Mouse (Mus musculus): ENCODE data around the gene Cracr2a. TPM values are rescaled to one million over a fixed set of nuclear protein-coding genes. Genes with fewer than 3 reads are reported as not detected.

Cracr2a gene
- polyA plus RNA-seq, 1 experiment from 2014 or later, result 0.96 TPM

GRCm38 (mm10) chr6:127715428-127715827 is 154.3 kb downstream of the Cracr2a start:
- H3K27ac ChIP-seq, result no peak overlapping the region
- ATAC-seq (replicated peaks; ENCODE audit: low FRiP score, low read depth), result no peak
- no peak overlapping the region for H3K4me3 ChIP-seq (replicated peaks; ENCODE audit: low read depth, low read length)
- H3K9me3 ChIP-seq (replicated peaks; ENCODE audit: low read length), result no peaks in the 10 kb centered on the region
- 62% methylated on average over 5 of the region's 5 CpGs for WGBS
- H3K4me2 ChIP-seq (ENCODE audit: low read length), result no peak overlapping the region
- peaks cover 3% of the 10 kb centered on the region; the same call in 1 of the 2 replicates for H3K4me1 ChIP-seq (replicated peaks; ENCODE audit: insufficient read depth, low read length)
- no peak for TF ChIP-seq CTCF (IDR thresholded peaks at IDR 0.05; ENCODE audit: low read depth)
- no peaks in the 10 kb centered on the region for H3K27me3 ChIP-seq (ENCODE audit: insufficient read depth, low read length)
- DNase-seq (ENCODE audit: low spot score), result no peak
- no peak overlapping the region for H3K9ac ChIP-seq (ENCODE audit: low read depth, low read length)
- no peaks in the 10 kb centered on the region for H3K36me3 ChIP-seq (ENCODE audit: insufficient read depth, low read length)

GRCm38 (mm10) chr6:127717239-127718137 is 156.3 kb downstream of the Cracr2a start:
- H3K4me2 ChIP-seq (ENCODE audit: low read length), result peak overlapping the region; percentile 28; the same call in 1 of the 2 replicates
- WGBS, result 22% methylated on average over 21 of the region's 21 CpGs
- no peak overlapping the region for H3K9ac ChIP-seq (ENCODE audit: low read depth, low read length)
- H3K9me3 ChIP-seq (replicated peaks; ENCODE audit: low read length), result no peaks in the 10 kb centered on the region
- H3K4me1 ChIP-seq (replicated peaks; ENCODE audit: insufficient read depth, low read length), result peaks cover 3% of the 10 kb centered on the region; the same call in 1 of the 2 replicates
- TF ChIP-seq CTCF (IDR thresholded peaks at IDR 0.05; ENCODE audit: low read depth), result no peak
- ATAC-seq (replicated peaks; ENCODE audit: low FRiP score, low read depth) (peak; percentile 78; the same call in 1 of the 2 replicates), DNase-seq (ENCODE audit: low spot score) (peak; percentile 89)
- H3K4me3 ChIP-seq (replicated peaks; ENCODE audit: low read depth, low read length), result no peak overlapping the region
- no peaks in the 10 kb centered on the region for H3K36me3 ChIP-seq (ENCODE audit: insufficient read depth, low read length)
- H3K27me3 ChIP-seq (ENCODE audit: insufficient read depth, low read length), result no peaks in the 10 kb centered on the region
- H3K27ac ChIP-seq, result peak overlapping the region; percentile 47; the same call in 1 of the 2 replicates

- ATAC-seq (replicated peaks; ENCODE audit: low FRiP score, low read depth), result no peak
Observed at GRCm38 (mm10) chr6:127719875-127720274, 158.7 kb downstream of the Cracr2a start.

GRCm38 (mm10) chr6:127723126-127723525 is 162.0 kb downstream of the Cracr2a start:
- Histone ChIP-seq H3K4me3 (replicated peaks; ENCODE audit: low read depth, low read length) (no peak overlapping the region), H3K27ac (no peak overlapping the region), H3K4me2 (ENCODE audit: low read length) (no peak overlapping the region), H3K9me3 (replicated peaks; ENCODE audit: low read length) (no peaks in the 10 kb centered on the region), H3K27me3 (ENCODE audit: insufficient read depth, low read length) (no peaks in the 10 kb centered on the region), H3K9ac (ENCODE audit: low read depth, low read length) (no peak overlapping the region), H3K36me3 (ENCODE audit: insufficient read depth, low read length) (no peaks in the 10 kb centered on the region), H3K4me1 (replicated peaks; ENCODE audit: insufficient read depth, low read length) (no peaks in the 10 kb centered on the region)
- 49% methylated on average over 8 of the region's 8 CpGs for WGBS
- TF ChIP-seq CTCF (IDR thresholded peaks at IDR 0.05; ENCODE audit: low read depth), result no peak
- DNase-seq (ENCODE audit: low spot score), result no peak
- ATAC-seq (replicated peaks; ENCODE audit: low FRiP score, low read depth), result no peak

More at GRCm38 (mm10) chr6:127719875-127720274, 158.7 kb downstream of the Cracr2a start:
- no peak overlapping the region for H3K4me2 ChIP-seq (ENCODE audit: low read length)
- H3K4me3 ChIP-seq (replicated peaks; ENCODE audit: low read depth, low read length), result no peak overlapping the region
- no peaks in the 10 kb centered on the region for H3K27me3 ChIP-seq (ENCODE audit: insufficient read depth, low read length)
- no peaks in the 10 kb centered on the region for H3K9me3 ChIP-seq (replicated peaks; ENCODE audit: low read length)
- H3K9ac ChIP-seq (ENCODE audit: low read depth, low read length), result no peak overlapping the region
- H3K4me1 ChIP-seq (replicated peaks; ENCODE audit: insufficient read depth, low read length), result peaks cover 3% of the 10 kb centered on the region; the same call in 1 of the 2 replicates
- H3K27ac ChIP-seq, result no peak overlapping the region
- DNase-seq (ENCODE audit: low spot score), result no peak
- 75% methylated on average over 14 of the region's 14 CpGs for WGBS
- H3K36me3 ChIP-seq (ENCODE audit: insufficient read depth, low read length), result no peaks in the 10 kb centered on the region
- no peak for TF ChIP-seq CTCF (IDR thresholded peaks at IDR 0.05; ENCODE audit: low read depth)

Other genes starting within 250 kb of the Cracr2a start
- gene Parp11, start 114.5 kb upstream of the Cracr2a start, polyA plus RNA-seq (2015; fragmentation: Nextera tagmentation; extraction: Ambion mirVana), result 15.1 and 16.1 TPM in 2 replicates
- gene Prmt8, start 208.1 kb downstream of the Cracr2a start, polyA plus RNA-seq (2015; fragmentation: Nextera tagmentation; extraction: Ambion mirVana), result not detected in 2 replicates

Measured in kidney, postnatal 0 days (tissue).